Mouse (Mus musculus) left cerebral cortex, adult 8-10 months (tissue): ENCODE results near the gene Calm2. TPM values are rescaled to one million over a fixed set of nuclear protein-coding genes. Genes with fewer than 3 reads are reported as not detected.

Source experiments
- DNase-seq, 2 experiments: peaks; one replicate each; pipeline ENCODE4 v3.0.0; 2022; ENCODE audit warnings: low spot score in 2 of 2
- total RNA-seq, 4 experiments: library from RNA; stranded (reverse); gene quantifications; 2 replicates each; pipeline ENCODE4 v1.2.4; 2022

The Calm2 gene
- total RNA-seq, 4 experiments from 2014 or later = 2,138 to 2,258 (median 2,232) TPM

DNA sequence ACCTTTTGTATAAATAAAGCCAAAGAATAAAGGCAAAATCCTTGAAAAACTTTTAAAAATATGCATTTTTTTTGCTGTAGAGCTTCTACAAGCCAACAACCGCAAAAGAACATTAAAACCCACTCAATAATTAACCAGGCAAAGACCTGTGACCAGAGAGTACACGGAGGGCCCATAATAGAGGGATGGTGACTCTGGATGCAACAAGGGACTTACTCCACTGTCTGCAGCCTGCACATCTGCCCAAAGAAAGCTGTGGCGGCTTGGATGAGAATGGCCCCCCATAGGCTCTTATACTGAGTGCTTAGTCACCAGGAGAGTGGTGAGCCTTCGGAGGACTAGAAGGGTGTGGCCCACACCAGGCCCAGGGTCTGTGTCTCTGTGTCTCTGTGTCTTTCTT, 43.3 kb downstream of the Calm2 start:
- no peak for DNase-seq

DNA sequence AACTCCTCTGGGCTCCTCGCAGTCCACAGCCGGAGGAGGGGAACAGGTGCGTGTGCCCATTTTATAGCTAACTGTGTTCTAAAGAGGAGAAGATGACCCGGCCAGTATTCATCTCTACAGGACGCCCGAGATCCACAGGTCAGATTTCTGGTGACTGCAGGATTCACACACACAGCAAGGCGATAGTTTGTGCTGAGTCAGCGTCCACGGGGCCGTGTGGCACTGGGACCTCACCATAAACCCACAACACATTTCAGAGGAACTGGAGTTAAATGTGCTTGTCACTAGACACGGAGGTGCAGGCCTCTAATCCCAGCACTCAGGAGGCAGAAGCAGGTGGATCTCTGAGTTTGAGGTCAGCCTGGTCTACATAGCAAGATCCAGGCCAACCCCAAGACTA, 44.3 kb downstream of the Calm2 start:
- no peak for DNase-seq

DNA sequence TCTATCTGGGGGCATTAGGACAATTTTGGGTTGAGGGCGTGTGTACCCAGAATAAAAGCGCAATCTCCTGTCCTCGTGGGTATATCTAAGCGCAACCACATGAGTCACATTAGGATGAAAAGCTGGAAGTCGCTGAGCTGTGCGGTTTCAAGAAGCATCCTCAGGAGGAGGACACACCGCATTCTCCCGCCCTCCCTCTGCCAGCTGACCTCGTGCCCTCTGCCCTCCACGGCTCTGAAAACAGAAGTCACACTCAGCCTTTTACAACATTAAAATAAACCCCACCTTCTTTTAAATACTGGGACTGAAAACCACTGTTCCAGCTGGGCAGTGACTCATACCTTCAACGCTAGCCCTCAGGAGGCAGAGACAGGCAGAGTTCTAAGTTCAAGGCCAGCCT, 49.6 kb downstream of the Calm2 start:
- DNase-seq = no peak

DNA sequence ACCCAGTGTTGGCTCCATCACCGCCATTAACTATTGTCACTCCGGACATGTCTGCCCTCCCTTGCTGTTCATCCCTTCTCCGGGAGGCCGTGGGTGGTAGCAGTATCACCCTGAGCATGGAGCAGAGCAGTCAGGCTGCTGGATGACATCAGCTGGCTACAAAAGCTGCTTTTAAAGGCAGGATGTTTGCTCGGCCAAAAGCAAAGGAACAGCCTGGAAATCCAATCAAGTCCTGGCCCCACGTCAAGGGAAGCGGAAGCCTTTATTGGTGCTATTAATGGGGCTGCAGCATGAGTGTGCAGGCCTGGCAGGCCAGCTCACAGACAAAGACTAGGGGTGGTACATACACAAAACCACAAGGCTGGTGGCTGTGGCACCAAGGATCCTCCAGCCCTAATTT, 55.5 kb downstream of the Calm2 start:
- DNase-seq = peak in 1 of 2 experiments; percentile 67

DNA sequence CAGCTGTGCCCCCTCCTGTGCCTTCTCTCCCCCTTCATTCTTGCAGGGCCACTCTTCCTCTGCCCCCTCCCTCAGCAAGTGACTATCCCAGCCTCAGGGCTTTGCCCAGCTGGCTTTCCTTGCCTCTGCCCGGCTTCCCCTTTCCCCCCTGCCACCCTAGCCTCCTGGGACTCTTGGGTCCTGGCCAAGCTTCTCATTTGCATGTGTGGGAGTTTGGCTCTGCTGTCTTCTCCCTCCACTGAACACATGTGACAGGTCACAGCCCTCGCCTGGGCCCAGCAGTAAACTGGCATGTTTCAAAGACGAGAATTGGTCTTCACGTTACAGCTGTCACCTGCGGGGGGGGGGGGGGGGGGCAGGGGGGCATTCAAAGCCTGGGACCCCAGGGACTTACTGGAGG, 59.7 kb downstream of the Calm2 start:
- no peak for DNase-seq

DNA sequence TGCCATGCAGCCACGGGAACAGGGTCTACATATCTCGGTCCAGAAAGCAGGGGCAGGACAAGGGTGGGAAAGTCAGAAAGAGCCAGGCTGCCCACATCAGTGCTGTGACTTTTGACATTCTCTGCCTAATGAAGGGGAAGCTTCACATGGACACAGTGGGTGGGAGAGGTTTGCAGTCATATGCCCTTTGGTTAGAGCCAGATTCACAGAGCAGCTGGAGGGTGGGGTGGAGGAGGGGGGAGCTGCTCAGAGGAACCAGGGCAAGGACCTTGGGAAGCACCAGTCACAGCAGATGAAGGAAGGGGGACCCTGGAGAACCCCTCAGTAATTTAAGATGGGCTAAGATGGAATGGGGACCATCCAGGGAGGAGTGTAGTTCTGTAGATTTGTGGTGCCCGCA, 60.9 kb downstream of the Calm2 start:
- no peak for DNase-seq

Other genes starting within 250 kb of the Calm2 start
- gene Mcfd2, start 181.0 kb downstream of the Calm2 start, total RNA-seq = 10 to 100 TPM; 55.7 to 68.0 (median 63.1) TPM
- 10 to 100 TPM; 12.8 to 14.8 (median 13.1) TPM for gene Ttc7, start 164.0 kb downstream of the Calm2 start, total RNA-seq
- not detected for gene Stpg4, start 19.2 kb downstream of the Calm2 start, total RNA-seq
- under 1 TPM in 2 of 4 experiments, not detected in 2; 0.25 to 0.27 TPM for gene Epcam, start 189.0 kb upstream of the Calm2 start, total RNA-seq
- gene Msh2, start 225.4 kb upstream of the Calm2 start, total RNA-seq = 10 to 100 TPM; 32.0 to 39.4 (median 35.4) TPM